Mouse (Mus musculus) gastrocnemius, postnatal 10 days (tissue): Measurements from ENCODE around the gene Junb. TPM values are rescaled to one million over a fixed set of nuclear protein-coding genes. Genes with fewer than 3 reads are reported as not detected.

Experiments used
- DNase-seq: peaks from one replicate; pipeline ENCODE4 v3.0.0; 2021; ENCODE audit warnings: mixed read lengths
- long read RNA-seq, 2 experiments: library from polyadenylated mRNA; stranded (forward); transcript quantifications; one replicate each; pipeline ENCODE4 v2.0.0; 2021
- total RNA-seq, 2 experiments: library from RNA; stranded (reverse); gene quantifications; 2 replicates each; pipeline ENCODE4 v1.2.3; 2021

Gene Junb
- total RNA-seq, result 1 to 10 TPM; 5.8 to 8.9 TPM
- long read RNA-seq, experiment 1, transcript Junb-201 (1 exons, 1,809 nt), result major isoform, 32 of 32 reads
- long read RNA-seq, experiment 1, partial matches to known transcripts, result 0 of 32 reads
- long read RNA-seq, experiment 1, other reads (novel, unspliced or antisense), result 0 of 32 reads
- long read RNA-seq, experiment 2, transcript Junb-201 (1 exons, 1,809 nt), result major isoform, 16 of 16 reads
- long read RNA-seq, experiment 2, partial matches to known transcripts, result 0 of 16 reads
- long read RNA-seq, experiment 2, other reads (novel, unspliced or antisense), result 0 of 16 reads

DNA sequence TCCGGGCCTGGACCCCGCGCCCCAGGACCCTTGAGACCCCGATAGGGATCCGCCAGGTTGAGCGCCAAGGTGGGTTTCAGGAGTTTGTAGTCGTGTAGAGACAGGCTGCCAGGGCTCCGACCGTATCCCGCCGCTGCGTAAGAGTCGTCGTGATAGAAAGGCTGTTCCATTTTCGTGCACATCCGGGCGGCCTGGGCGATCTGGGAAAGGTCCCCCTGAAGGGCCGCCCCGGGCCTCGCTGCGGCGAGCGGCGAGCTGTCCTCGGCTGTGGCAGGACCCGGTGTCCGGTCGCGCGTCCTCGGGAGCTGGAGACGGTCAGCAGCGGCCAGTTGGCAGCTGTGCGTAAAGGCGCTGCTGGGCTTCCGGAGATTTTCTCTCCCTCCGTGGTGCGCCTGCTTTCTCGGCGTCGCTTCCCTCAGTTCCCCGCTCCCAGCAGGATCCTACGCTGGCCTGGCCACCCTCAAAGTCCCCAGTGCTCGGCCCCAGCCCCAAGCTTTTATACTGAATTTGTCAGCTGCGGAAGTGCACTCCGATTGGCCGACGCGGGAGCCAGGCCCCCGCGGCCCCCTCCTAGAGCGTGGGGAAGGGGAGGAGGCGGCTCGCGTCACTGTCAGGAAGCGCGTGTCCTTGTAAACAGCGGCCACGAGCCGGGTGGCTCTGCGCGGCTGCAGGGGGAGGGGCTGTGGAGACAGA is at the start of gene Junb:
Gene Junb (minus strand): TSS at position 471 of the 693 bp plus-strand sequence.
- peak; percentile 90 for DNase-seq

- DNase-seq, result no peak
Measured at GRCm38 (mm10) chr8:85027922-85028321, 49.4 kb upstream of the Junb start.

- DNase-seq, result no peak
Measured at GRCm38 (mm10) chr8:85027516-85027855, 49.0 kb upstream of the Junb start.

GRCm38 (mm10) chr8:85026670-85027515 is 48.4 kb upstream of the Junb start, which contains the start of gene Trir:
TSS of gene Trir (plus strand) at chr8:85026823.
- peak; percentile 96 for DNase-seq

- DNase-seq, result peak; percentile 77
Measured at GRCm38 (mm10) chr8:85025098-85025932, 46.8 kb upstream of the Junb start, which contains the start of gene Asna1. TSS of gene Asna1 (minus strand) at chr8:85025281.

DNA sequence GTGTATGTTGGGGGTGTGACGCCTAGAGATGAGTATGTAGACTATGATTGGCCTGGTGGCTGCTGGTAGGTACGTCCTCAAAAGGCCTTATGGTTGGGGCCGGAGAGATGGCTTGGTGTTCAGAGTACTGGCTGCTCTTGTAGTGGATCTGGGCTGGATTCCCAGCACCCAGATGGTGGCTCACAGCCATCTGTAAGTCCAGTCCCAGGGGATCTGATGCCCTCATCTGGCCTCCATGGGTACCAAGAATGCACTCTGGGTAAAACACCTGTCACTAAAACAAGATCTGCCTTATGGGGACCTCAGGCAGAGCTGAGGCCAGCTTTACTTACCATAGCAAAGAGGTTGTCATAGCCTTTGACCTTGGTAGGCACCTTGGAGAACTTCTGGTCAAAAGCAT is 45.3 kb upstream of the Junb start:
- no peak for DNase-seq

DNA sequence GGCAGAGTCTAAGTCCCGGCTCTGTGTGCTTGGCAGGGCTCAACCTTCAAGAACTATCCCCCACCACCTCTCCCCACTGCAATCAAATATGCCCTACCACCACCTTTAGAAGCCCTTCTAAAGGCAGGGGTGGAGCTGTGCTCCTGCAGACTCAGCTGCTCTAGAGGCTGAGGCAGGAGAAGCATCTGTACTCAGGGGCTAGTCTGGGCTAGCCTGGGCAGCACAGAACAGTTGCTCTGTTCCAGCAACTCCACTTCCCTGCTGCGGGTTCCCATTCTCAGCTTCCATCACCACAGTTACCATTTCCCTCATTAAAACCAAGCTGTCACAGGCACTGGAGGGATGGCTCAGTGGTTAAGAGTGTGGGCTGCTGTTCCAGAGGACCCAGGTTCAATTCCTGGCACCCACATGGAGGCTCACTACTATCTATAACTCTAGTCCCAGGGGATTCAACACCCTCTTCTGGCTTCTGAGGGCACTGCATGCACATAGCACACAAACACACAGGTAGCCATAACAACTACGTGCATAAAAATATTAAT is 43.1 kb upstream of the Junb start:
- DNase-seq, result no peak

DNA sequence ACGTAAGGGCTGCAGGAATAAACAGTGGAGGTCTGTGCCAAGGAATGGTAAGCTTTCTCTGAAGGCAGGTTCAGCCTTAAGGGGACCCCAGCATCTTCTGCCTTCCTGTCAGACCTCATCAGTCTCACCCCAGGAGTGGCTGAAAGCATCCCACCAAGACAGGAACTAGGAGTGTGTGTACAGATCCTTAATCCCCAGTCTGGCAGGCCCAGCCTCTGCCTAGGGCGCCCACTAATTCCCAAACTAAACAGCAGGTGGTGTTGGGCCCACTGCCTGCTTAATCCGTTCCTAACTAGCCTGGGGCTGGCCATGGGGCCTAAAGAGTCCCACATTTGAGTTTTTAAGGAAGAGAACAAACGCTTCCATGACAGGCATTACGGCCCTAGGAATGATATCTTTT is 38.7 kb upstream of the Junb start:
- no peak for DNase-seq

DNA sequence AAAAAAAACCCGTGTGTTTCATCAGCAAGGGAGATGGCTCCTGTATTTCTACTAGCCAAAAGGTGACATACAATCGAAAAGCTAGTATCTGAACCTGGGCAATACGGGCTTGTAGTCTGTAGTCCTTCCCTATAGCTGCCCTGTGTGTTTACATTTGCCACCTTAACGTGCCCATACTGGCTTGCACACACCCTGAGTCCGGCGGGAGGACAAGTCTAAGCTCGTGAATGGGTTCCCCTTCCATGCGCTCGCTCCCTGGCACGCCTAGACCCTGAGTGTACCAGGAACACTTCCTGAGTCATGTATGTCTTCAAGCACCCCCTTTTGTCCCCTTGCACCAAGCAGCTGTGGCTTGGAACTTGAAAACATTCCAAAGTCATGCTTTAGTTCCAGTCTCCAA is 38.2 kb upstream of the Junb start:
- no peak for DNase-seq

GRCm38 (mm10) chr8:85014431-85014830 is 35.9 kb upstream of the Junb start, which contains the start of gene Best2:
TSS of gene Best2 (minus strand) at chr8:85014531.
- no peak for DNase-seq

DNA sequence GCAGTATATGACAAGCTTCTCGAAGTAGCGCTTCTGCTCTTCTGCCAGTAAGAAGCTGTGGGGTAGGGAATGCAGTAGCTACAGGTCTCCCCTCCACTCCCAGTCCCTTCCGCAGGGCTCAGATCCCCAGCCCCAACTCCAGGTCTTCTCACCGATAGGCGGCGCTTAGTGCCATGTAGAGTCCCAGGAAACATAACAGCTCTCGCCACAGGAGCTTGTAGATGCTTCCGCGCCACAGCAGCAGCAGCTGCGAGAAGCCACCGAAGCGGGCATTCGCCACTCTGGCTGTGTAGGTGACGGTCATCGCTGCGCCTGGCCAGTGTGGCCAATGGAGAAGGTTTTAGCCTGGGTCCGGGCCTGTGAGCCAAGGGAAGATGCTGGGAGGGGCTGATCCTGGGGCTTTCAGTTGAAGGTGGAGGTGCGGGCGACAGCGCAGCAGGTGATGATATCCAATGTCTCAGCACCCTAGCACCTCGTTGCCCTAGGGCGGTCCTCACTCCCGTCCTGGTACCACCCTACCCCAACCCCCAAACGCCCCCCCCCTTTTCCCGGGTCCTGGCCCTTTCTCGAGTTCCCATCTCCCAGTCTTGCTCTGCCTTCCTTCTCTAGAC is 34.8 kb upstream of the Junb start:
- DNase-seq, result peak; percentile 59

DNA sequence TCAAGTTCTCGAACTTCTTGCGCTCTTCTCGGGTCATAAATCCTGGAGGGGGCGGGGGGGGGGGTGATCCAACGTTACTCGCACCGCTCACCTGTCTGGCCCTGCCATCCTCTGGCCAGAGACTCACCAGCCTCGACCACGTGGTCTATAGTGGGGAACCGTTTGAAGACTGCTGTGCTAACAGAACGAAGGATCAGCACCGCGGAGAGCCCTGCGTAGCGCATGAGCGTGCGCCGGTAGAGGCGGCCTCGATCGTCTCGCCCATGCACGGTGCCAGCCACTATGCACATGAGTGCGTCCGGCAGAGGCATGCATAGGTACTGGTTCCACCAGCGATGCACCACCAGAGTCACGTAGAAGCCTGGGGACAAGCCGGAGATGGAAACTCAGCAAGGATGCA is 32.7 kb upstream of the Junb start:
- no peak for DNase-seq

DNA sequence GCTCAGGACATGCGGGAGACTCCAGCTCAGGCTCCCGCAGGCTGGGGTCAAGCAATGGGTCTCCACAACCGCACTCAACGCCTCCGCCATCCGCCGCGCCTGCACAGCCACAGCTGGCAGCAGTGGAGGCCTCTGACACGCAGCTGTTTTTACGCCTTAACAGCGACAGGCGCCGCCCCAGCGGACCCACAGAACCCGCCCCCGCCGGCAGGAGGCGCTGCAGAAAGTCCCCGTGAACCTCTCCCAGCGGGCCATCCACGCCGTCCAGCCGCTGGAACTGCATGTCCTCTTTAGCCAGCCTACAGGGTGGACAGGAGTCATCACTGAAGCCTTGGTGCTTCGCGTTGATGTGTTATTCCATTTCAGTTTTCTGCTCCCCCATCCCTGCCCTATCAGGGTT is 29.2 kb upstream of the Junb start:
- peak; percentile 60 for DNase-seq

DNA sequence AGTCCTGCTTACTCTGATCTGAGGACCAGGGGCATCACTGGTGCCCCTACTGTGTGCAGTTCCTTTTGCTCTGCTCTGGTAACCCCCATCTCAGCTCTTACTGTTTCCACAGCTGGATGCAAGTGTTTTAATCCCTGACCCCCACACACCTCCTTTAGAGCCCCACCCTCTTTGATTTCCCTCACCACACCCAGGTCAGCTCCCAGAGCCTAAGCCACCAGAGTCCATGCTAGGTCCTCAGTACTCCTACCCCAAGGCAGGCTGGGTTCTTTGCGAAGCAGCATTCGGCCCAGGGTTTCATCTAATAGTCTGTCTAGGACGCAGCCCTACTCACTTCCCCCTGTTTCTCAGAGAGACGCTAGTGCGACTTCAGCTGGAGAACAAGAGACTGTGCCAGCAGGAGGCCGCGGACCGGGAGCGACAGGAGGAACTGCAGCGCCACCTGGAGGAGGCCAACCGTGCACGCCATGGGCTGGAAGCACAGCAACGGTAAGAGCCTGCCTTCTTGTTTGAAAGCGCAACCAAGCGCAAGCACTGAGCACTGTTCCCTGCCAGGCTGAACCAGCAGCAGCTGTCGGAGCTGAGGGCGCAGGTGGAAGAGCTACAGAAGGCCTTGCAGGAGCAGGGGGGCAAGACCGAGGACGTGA is 19.3 kb upstream of the Junb start:
- DNase-seq, result peak; percentile 94

DNA sequence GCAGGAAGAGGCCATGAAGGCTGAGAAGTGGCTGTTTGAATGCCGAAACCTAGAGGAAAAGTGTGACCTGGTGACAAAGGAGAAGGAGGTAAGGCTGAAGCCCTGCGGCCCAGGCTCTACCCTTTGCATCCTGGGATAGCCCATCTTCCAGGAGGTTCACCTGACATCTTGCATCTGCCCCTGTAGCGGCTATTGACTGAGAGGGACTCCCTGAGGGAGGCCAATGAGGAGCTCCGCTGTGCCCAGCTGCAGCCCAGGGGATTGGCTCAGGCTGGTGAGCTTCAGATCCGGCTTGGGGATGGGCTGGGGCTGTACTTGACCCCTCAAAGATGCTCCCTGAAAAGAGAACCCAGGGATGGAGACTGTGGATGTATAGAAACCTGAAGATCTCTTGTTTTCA is 18.5 kb upstream of the Junb start:
- DNase-seq, result no peak

DNA sequence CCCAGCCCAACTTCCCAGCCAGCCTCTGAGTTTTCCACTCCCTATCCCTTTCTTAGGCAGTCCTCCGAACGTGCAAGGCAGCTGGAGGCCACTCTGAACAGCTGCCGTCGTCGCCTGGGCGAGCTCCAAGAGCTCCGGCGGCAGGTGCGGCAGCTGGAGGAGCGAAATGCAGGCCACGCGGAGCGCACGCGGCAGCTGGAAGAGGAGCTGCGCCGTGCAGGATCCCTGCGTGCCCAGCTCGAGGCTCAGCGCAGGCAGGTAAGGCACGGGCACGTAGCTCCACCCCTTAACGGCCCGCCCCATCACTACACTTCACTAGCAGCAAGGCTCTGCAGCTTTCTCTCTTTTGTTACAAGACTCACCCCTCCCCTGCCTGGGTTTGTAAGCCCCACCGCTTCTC is 17.2 kb upstream of the Junb start:
- DNase-seq, result peak; percentile 56

GRCm38 (mm10) chr8:84994375-84994774 is 15.9 kb upstream of the Junb start:
- no peak for DNase-seq

- DNase-seq, result no peak
Measured at GRCm38 (mm10) chr8:84990836-84991235, 12.3 kb upstream of the Junb start.

DNA sequence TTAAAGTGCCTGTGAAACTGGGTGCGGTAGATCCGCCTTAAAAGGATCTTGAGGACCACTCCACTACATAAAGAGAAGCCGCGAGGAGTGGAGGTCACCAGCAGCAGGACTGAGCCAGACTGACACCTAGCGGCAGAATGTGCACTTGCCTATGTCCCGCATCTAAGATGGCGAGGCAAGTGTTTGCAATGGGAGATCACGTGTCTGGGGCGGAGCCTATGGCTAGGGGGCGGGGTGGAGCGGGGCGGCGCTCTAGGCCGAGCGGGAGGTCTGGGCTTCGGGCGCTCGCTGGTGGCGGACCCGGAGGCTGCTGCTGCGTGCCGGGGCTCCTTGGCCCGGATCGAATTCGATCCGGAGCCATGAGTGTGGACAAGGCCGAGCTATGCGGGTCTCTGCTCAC is 11.8 kb upstream of the Junb start, which contains the start of gene Hook2:
Gene Hook2 (plus strand): TSS at position 255 of the 400 bp plus-strand sequence.
- peak; percentile 95 for DNase-seq

- DNase-seq, result peak; percentile 95
Measured at GRCm38 (mm10) chr8:84989810-84990209, 11.3 kb upstream of the Junb start.

GRCm38 (mm10) chr8:84989311-84989731 is 10.8 kb upstream of the Junb start:
- DNase-seq, result peak; percentile 33
